Mouse (Mus musculus) frontal cortex, postnatal 36 days (tissue): ENCODE results near the gene Csrnp3.
"Not testable (repeated sequence)": the region's sequence is repeated elsewhere in the genome, so short reads cannot be mapped to it uniquely, and the experiment has no call there.

Experiments
- DNase-seq, 2 experiments: peaks; one replicate each; pipeline ENCODE4 v3.0.0; 2022; ENCODE audit warnings: low spot score in 2 of 2

Csrnp3 gene

GRCm38 (mm10) chr2:65845551-65845950, at the start of gene Csrnp3:
Gene Csrnp3 (plus strand): TSS chr2:65845767.
- peak; percentile 77 to 81 for DNase-seq

- no peak for DNase-seq
Observed at GRCm38 (mm10) chr2:65801054-65801709, 44.4 kb upstream of the Csrnp3 start.

DNA sequence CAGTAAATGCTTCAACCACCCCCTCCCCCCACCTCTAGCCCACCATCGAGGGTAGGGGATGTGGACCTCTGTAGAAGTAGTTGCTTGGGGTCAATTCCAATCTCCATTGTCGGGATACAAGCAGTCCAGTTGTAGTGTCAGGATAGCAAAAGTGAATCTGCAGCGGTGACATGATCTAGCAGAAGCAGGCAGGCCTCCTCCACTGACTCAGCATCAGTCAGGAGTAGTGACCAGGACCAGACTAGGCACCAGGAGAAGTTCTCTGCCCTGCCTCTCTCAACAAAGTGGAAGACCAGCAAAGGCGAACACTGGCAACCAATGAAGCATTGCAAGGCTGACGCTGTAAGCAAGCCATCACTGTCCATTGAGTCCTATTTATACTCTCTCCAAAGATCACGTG, 39.0 kb upstream of the Csrnp3 start:
- no peak for DNase-seq

- DNase-seq: not testable (repeated sequence)
Observed at GRCm38 (mm10) chr2:65811203-65811602, 34.4 kb upstream of the Csrnp3 start.

GRCm38 (mm10) chr2:65818080-65818796, 27.3 kb upstream of the Csrnp3 start:
- DNase-seq: peak; percentile 28 to 52

DNA sequence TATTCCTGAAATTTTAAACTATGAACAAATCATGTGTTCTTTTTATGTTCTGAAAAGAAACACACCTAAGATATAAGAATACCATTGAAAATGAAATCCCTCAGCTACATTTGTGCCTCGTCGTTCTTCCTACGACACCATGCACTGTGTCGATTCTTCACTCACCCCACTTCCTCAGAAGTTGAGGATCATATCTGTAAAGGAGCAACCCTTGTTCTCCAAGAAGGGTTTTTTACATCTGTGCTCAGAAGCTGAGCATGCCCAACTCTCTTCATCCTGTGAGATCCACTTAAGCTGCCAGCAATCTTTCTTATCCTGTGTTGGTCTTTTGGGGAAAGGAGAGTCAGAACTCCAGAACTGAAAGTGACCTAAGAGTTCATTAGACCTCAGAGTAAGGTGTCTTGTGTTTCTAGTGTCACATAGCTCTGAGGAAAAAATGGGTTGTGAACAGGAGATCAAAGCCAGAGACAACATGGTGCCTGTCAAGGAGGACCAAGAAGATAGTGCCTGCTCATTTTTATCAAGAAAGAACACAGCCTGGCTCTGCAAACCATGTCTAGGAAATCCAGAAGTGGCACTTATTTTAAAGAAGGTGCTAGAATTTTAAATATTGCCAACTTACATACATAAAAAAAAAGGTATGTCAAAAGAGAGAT, 25.3 kb upstream of the Csrnp3 start:
- DNase-seq: no peak

- DNase-seq: no peak
Observed at GRCm38 (mm10) chr2:65826314-65826713, 19.3 kb upstream of the Csrnp3 start.

DNA sequence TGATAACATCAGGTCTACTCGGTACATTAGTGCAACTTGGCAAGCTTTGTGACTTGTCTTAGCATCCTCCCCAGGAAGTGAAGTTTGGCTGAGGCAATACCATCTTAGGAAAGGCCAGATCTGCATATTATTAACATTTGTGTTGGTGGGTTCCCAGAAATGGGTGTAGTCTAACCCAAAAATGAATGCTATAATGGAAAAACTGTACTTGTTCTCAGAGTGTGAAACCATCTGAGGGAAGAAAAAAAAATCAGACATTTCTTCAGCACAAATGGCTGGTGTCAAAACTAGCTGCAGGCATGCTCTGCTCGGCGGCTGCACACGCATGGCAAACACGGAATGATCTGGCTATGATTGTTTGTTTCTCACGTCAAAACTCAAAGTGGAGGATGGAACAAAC, 18.8 kb upstream of the Csrnp3 start:
- peak; percentile 16 to 25 for DNase-seq

DNA sequence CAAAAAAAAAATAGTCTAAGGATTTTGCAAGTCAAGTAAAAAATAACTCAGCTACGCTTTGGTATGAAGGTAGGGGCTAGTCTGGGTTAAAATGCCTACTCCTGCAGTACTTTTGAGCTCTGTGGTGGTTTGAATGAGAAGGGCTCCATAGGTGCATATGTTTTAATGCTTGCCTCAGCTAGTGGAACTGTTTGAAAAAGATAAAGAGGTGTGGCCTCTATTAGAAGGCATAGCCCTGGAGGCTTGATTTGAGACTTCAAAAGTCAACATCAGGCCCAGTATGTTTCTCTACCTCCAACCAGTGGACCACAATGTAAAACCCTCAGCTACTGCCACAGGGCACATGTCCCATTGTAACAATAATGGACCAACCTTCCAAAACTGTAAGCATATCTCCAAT, 16.9 kb upstream of the Csrnp3 start:
- no peak for DNase-seq

GRCm38 (mm10) chr2:65832738-65833395, 12.7 kb upstream of the Csrnp3 start:
- peak; percentile 32 to 49 for DNase-seq

GRCm38 (mm10) chr2:65833421-65833820, 12.1 kb upstream of the Csrnp3 start:
- DNase-seq: no peak

DNA sequence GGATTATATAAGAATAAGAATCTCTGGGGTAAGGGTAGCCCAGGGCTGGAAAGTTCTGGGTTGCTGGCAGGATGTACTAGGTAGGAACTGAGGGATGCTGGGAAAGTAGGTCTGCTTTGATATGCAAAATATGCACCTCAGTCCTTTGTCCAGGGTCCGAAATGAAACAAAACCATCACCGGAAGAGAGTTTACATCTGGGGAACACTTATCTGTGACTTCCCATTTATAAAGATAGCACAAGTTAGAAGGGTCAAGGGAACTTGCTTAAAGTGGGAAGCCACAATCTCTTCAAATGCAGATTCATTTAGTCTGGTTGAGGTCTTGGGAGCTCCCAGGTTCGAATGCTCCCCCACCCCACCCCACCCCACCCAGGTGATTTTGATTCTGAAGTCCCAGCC, 4.0 kb upstream of the Csrnp3 start:
- no peak for DNase-seq

DNA sequence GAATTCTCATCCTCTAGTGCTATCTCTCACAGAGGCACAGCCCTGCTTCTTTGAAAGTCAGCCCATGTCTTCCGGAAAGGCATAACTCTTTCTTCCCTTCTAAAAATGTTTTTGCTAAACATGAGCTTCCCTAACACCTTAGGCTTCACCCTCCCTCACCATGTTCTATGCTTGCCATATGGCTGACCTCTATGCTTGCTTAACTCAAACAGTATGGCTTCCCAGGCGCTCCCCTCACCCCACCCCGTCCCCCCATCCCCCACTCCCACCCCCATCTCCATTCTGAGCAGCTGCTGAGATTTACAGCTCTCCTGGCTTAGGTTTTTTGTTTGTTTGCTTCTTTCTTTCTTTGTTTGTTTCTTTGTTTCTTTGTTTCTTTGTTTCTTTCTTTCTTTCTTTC, 3.2 kb upstream of the Csrnp3 start:
- DNase-seq: no peak

GRCm38 (mm10) chr2:65846000-65846755, 611 bp downstream of the Csrnp3 start:
- peak in 1 of 2 experiments; percentile 44 for DNase-seq

- no peak for DNase-seq
Observed at GRCm38 (mm10) chr2:65847463-65848110, 2.0 kb downstream of the Csrnp3 start.

DNA sequence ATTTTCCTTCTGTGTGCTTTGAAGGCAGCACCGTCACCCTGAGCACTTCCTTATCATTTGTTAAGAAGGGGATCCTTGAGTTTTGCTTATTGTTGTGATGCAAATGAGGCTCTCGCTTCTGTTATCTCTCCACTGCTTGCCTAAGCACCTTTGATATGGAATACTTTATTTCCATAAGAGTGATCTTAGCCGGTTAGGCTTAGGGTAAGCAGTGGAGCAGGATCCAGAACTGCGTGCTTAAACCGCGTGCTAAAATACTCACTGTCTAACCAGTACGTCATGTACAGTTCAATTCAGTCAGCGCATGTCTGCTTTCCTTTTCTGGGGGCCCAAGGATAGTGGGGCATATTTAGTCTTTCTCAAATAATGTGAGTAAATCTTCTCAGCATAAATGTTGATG, 3.1 kb downstream of the Csrnp3 start:
- DNase-seq: no peak

GRCm38 (mm10) chr2:65850282-65850681, 4.7 kb downstream of the Csrnp3 start:
- not testable (repeated sequence) for DNase-seq

GRCm38 (mm10) chr2:65856791-65857190, 11.2 kb downstream of the Csrnp3 start:
- DNase-seq: no peak

GRCm38 (mm10) chr2:65859767-65860727, 14.5 kb downstream of the Csrnp3 start:
- DNase-seq: peak; percentile 29 to 50

GRCm38 (mm10) chr2:65864778-65865339, 19.3 kb downstream of the Csrnp3 start:
- no peak for DNase-seq
